Mouse (Mus musculus) midbrain, embryonic 12.5 days (tissue): ENCODE results near the gene Arhgap15. TPM values are rescaled to one million over a fixed set of nuclear protein-coding genes. Genes with fewer than 3 reads are reported as not detected.
A peak's percentile ranks its signal among the peaks of the same experiment; 100 is the strongest.

Experiments used
- ATAC-seq: fragments of 200-750 bp; cut with Nextera tagmentation; 2 replicates; pipeline ENCODE4 v1.8.0; 2017; ENCODE audit warnings: low read depth, moderate TSS enrichment, moderate library complexity; ENCODE audit not compliant: low FRiP score
- H3K27ac ChIP-seq: fragments of 300-500 bp; sonication (generic); replicated peaks from 2 replicates; pipeline ENCODE4 v1.5.1; 2016; ENCODE audit warnings: mild to moderate bottlenecking
- H3K27me3 ChIP-seq: fragments of 300-500 bp; sonication (generic); 2 replicates; pipeline ENCODE4 v1.6.1; 2016; ENCODE audit warnings: mild to moderate bottlenecking
- H3K36me3 ChIP-seq: fragments of 300-500 bp; sonication (generic); 2 replicates; pipeline ENCODE4 v1.6.1; 2016
- H3K4me1 ChIP-seq: fragments of 300-500 bp; sonication (generic); 2 replicates; pipeline ENCODE4 v1.6.1; 2016
- H3K4me2 ChIP-seq: fragments of 300-500 bp; sonication (generic); replicated peaks from 2 replicates; pipeline ENCODE4 v1.6.1; 2016; ENCODE audit warnings: mild to moderate bottlenecking, moderate library complexity
- H3K4me3 ChIP-seq: fragments of 300-500 bp; sonication (generic); 2 replicates; pipeline ENCODE4 v1.5.1; 2016; ENCODE audit warnings: mild to moderate bottlenecking
- H3K9ac ChIP-seq: fragments of 300-500 bp; sonication (generic); replicated peaks from 2 replicates; pipeline ENCODE4 v1.6.1; 2016; ENCODE audit warnings: mild to moderate bottlenecking, moderate library complexity
- H3K9me3 ChIP-seq: fragments of 300-500 bp; sonication (generic); 2 replicates; pipeline ENCODE4 v1.6.1; 2016; ENCODE audit warnings: mild to moderate bottlenecking
- WGBS: fragments of 180-500 bp; shearing (Covaris S2); methylation state at CpG from one replicate; pipeline ENCODE4 v1.1.7; 2016; 5-methylcytosine and 5-hydroxymethylcytosine counted together
- polyA plus RNA-seq: library from polyadenylated mRNA; unstranded; fragments of >200 nt; fragmentation: Nextera tagmentation; extraction: Ambion mirVana; gene quantifications from 2 replicates; pipeline ENCODE4 v1.2.1, GENCODE M21; 2016

Gene Arhgap15
- polyA plus RNA-seq, 1 experiment from 2014 or later = 0.32 TPM

DNA sequence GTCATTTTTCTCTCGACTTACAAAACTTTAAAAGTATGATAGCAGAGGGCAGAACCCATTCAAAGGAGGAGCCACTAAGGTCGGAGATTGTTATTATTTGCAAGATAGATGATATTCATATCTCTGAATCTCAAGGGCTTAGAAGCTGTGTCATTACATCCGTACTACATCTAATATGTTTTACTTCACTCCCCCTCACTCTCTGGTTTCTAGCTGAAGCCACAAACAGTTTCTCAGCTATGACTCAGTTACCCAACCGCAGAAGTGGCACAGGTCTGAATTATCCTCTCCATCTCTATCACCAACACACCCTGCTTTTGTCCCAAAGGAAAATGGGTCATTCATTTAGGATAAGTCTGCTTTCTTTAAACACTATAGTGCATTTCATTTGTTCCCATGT lies 418.1 kb downstream of the Arhgap15 start:
- ATAC-seq = no peak
- Histone ChIP-seq H3K4me2 (no peak overlapping the region), H3K27me3 (no peaks in the 10 kb centered on the region), H3K9ac (no peak overlapping the region), H3K27ac (no peak overlapping the region), H3K4me3 (no peak overlapping the region), H3K4me1 (no peaks in the 10 kb centered on the region), H3K36me3 (no peaks in the 10 kb centered on the region), H3K9me3 (no peaks in the 10 kb centered on the region)
- 90% methylated on average over 4 of the region's 4 CpGs for WGBS

DNA sequence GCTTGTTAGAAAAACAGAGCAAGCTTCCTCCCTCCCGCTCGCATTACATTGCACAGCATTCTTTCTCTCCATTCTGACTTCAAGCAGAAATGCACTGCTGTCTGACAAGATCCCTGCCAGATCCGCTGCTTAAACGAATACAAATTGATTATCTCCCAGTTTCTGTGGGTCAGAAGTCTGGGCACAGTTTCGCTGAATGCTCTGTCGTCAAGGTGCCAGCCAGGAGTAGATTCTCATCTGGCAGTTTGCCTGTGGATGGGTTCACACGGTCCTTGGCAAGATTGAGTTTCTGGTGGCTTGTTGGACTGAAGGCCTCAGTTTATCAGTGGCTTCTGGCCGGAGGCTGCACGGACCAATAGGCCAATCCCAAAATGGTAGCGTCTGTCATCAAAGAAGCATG lies 435.9 kb downstream of the Arhgap15 start:
- no peaks in the 10 kb centered on the region for H3K27me3 ChIP-seq
- H3K9ac ChIP-seq = no peak overlapping the region
- WGBS = 90% methylated on average over 10 of the region's 10 CpGs
- no peak overlapping the region for H3K27ac ChIP-seq
- no peaks in the 10 kb centered on the region for H3K36me3 ChIP-seq
- H3K4me3 ChIP-seq = no peak overlapping the region
- no peaks in the 10 kb centered on the region for H3K9me3 ChIP-seq
- no peaks in the 10 kb centered on the region for H3K4me1 ChIP-seq
- ATAC-seq = no peak
- H3K4me2 ChIP-seq = no peak overlapping the region

DNA sequence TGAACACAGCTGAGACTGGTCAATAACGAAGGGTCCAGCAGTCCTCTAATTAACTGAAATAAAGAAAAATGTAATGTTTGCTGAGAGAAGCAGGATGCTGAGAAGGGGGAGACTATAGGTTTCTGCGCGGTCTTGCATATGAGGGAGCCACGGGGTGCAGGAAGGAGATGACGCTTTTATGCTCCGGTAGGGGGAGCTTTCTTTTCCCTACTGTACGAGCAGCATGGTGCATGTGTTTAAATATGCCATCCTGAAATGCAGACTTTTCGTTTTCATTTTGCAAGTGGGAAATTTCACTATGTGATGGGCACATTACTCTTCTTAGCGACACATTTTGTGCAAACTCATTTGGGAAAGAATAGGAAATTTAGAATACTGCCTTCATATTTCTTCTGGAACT lies 442.1 kb downstream of the Arhgap15 start:
- Histone ChIP-seq H3K4me2 (no peak overlapping the region), H3K9ac (no peak overlapping the region), H3K36me3 (no peaks in the 10 kb centered on the region), H3K4me1 (no peaks in the 10 kb centered on the region), H3K9me3 (no peaks in the 10 kb centered on the region), H3K27me3 (no peaks in the 10 kb centered on the region), H3K4me3 (no peak overlapping the region), H3K27ac (no peak overlapping the region)
- WGBS = 84% methylated on average over 9 of the region's 9 CpGs
- ATAC-seq = no peak

DNA sequence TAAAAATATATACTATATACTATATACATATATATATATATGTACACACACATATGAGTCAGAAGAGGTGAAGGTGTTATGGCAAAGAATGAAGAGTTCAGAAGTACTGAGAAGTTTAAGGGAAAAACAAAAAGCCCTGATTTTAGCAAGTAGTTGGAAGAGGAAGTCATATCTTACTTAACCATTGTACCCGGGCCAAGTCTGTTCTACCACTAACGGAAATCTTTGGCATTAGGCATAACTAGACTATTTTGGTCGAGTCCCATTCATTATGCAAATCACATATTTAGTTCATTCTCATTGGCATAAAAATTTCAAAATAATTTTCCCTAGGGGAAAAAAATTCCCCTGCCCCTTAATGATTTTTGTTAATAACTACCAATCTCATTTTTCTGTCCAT lies 443.4 kb downstream of the Arhgap15 start:
- H3K27me3 ChIP-seq = no peaks in the 10 kb centered on the region
- no peak overlapping the region for H3K4me3 ChIP-seq
- no peaks in the 10 kb centered on the region for H3K4me1 ChIP-seq
- no peak overlapping the region for H3K27ac ChIP-seq
- H3K36me3 ChIP-seq = no peaks in the 10 kb centered on the region
- H3K9ac ChIP-seq = no peak overlapping the region
- WGBS = 89% methylated on average over 3 of the region's 3 CpGs
- no peak overlapping the region for H3K4me2 ChIP-seq
- no peaks in the 10 kb centered on the region for H3K9me3 ChIP-seq
- ATAC-seq = no peak

DNA sequence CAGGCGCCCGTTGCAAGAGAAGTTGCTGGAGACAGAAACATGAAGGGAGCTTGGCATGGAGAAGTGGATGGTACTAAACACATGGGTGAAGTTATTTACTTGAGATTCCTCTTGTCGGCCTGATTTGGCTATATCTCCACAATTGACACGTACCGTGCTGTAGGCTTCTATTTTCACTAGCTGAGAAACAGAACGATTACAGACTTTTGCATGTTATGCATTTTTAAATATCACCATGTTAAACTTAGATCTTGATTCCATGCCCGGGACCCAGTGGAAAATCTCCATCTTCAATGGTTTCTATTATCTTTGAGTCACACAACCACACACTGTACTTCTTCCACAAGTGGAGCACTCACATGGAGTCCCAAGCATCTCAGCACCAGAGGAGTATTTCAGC lies 466.9 kb downstream of the Arhgap15 start:
- H3K27me3 ChIP-seq = no peaks in the 10 kb centered on the region
- H3K9me3 ChIP-seq = no peaks in the 10 kb centered on the region
- no peak overlapping the region for H3K9ac ChIP-seq
- no peaks in the 10 kb centered on the region for H3K36me3 ChIP-seq
- no peak for ATAC-seq
- WGBS = 94% methylated on average over 7 of the region's 7 CpGs
- H3K27ac ChIP-seq = no peak overlapping the region
- peaks cover 6% of the 10 kb centered on the region; the same call in 1 of the 2 replicates for H3K4me1 ChIP-seq
- no peak overlapping the region for H3K4me3 ChIP-seq
- no peak overlapping the region for H3K4me2 ChIP-seq

DNA sequence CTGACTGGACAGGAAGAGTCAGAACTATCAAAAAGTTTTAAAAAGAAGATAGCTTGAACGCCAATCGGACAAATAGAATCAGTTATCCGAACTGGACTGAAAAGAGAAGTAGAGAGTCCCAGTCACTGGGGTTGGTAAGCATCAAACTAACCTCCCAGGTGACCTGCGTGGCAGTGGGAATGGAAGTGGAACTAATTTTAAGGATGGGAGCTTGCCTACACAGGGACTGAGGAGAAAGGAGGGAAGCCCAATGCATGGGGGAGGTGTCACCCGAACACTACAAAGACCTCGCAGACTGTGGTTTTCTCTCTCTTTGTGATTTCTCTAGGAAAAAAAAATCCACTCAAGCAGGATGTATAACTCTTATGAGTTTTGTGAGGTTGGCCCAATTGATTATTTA lies 469.2 kb downstream of the Arhgap15 start:
- ATAC-seq = 0 out of 2 replicates have a peak, but pooled peaks have one; percentile 58
- H3K27me3 ChIP-seq = no peaks in the 10 kb centered on the region
- WGBS = 74% methylated on average over 6 of the region's 6 CpGs

DNA sequence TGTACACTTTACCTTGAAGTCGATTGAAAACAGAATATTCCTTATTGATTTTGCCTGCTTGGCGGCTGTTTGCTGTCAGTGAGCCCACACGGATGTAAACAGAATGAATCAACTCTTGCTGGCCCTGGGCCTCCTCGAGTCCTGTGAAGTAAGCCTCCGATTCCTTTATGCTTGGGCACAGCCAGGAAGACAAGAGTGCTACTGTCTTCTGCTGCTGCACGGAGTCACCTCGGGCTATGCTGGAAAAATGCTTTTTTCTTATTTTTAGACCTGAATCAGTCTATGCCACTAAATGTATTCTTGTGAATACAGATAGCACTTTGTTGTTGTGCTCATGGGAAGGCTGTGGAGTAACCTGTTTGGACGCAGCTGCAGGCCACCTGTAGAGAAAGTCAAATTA lies 469.7 kb downstream of the Arhgap15 start:
- no peaks in the 10 kb centered on the region for H3K9me3 ChIP-seq
- 22% methylated on average over 8 of the region's 8 CpGs for WGBS
- H3K4me2 ChIP-seq = no peak overlapping the region
- no peak overlapping the region for H3K27ac ChIP-seq
- H3K4me1 ChIP-seq = peaks cover 12% of the 10 kb centered on the region; the same call in 1 of the 2 replicates
- H3K9ac ChIP-seq = no peak overlapping the region
- H3K36me3 ChIP-seq = no peaks in the 10 kb centered on the region
- H3K4me3 ChIP-seq = no peak overlapping the region
- H3K27me3 ChIP-seq = no peaks in the 10 kb centered on the region
- ATAC-seq = peak; percentile 12; the same call in 1 of the 2 replicates

More for the DNA sequence above, 469.2 kb downstream of the Arhgap15 start:
- Histone ChIP-seq H3K36me3 (no peaks in the 10 kb centered on the region), H3K4me2 (no peak overlapping the region), H3K9me3 (no peaks in the 10 kb centered on the region), H3K4me3 (no peak overlapping the region), H3K27ac (no peak overlapping the region), H3K4me1 (peaks cover 12% of the 10 kb centered on the region; the same call in 1 of the 2 replicates), H3K9ac (no peak overlapping the region)

DNA sequence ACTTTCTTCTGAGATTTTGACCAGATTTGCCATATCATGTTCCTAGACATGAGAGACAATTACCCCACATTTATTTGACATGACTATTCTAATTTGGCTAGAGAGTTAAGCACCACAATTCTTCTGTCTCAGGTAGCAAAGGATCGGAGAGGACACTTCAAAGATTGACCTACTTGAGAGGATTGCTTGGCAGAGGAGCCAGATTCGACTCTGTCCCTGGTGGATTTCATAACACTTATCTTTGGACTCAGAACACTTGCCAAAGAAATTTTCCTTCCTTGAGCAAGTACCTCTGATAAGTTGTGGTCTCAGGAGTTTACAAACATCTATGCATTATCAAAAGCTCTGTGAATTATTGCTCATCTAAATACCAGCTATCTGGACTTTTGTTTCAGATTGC lies 473.1 kb downstream of the Arhgap15 start:
- no peak overlapping the region for H3K27ac ChIP-seq
- no peaks in the 10 kb centered on the region for H3K9me3 ChIP-seq
- H3K4me2 ChIP-seq = no peak overlapping the region
- H3K4me3 ChIP-seq = no peak overlapping the region
- peaks cover 12% of the 10 kb centered on the region; the same call in 1 of the 2 replicates for H3K4me1 ChIP-seq
- no peak overlapping the region for H3K9ac ChIP-seq
- WGBS = 73% methylated on average over 2 of the region's 2 CpGs
- H3K27me3 ChIP-seq = no peaks in the 10 kb centered on the region
- H3K36me3 ChIP-seq = no peaks in the 10 kb centered on the region
- no peak for ATAC-seq

DNA sequence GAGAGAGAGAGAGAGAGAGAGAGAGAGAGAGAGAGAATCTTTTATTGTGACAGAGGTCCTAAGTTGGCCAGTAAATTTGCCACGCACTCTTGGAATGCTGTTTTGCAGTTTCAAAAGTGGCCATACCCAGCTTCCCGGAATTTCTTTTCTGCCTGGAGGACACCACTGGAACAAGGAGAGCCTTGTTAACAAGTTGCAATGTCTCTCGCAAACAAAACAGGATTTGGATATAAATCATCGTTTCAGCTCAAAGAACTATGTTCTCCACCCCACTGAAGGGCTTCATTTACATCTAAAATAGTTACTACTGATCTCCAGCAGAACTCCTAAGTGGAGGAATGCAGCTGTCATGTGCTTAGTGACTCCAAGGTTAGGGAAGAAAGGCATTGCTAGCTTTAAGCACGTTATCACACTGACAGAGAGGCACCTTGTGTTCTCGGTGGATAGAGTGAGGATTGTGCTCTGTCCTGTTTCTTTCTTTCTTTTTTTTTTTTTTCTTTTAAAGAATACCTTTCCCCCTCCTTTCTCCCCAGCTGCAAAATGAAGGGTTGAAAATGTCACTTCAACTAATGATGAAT lies 473.6 kb downstream of the Arhgap15 start:
- H3K27ac ChIP-seq = no peak overlapping the region
- H3K27me3 ChIP-seq = no peaks in the 10 kb centered on the region
- H3K4me1 ChIP-seq = peaks cover 12% of the 10 kb centered on the region; the same call in 1 of the 2 replicates
- 17% methylated on average over 6 of the region's 6 CpGs for WGBS
- no peaks in the 10 kb centered on the region for H3K36me3 ChIP-seq
- H3K4me3 ChIP-seq = no peak overlapping the region
- no peak overlapping the region for H3K9ac ChIP-seq
- no peak overlapping the region for H3K4me2 ChIP-seq
- ATAC-seq = 0 out of 2 replicates have a peak, but pooled peaks have one; percentile 38
- H3K9me3 ChIP-seq = no peaks in the 10 kb centered on the region

DNA sequence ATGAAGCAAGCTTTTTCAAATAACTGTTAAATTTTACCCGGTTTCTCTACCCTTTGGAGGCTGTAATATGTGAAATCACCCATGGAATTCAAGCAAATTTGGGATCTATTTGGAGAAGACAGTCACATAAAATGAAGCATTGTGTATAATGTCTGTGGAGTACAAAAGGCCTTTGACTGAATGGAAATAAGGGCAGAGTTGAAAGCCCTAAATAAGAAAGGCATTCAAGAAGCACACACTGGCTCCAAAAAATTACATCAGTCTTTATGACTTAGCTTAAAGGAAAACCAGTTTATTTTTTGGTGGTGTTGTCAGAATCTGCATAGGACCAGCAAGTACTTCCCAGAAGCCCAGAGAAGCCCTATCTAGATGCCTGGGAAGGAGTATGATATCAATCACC lies 486.2 kb downstream of the Arhgap15 start:
- H3K9me3 ChIP-seq = no peaks in the 10 kb centered on the region
- H3K36me3 ChIP-seq = no peaks in the 10 kb centered on the region
- no peak for ATAC-seq
- H3K27me3 ChIP-seq = no peaks in the 10 kb centered on the region
- no peak overlapping the region for H3K27ac ChIP-seq
- no peak overlapping the region for H3K9ac ChIP-seq
- no peaks in the 10 kb centered on the region for H3K4me1 ChIP-seq
- H3K4me3 ChIP-seq = no peak overlapping the region
- 20% methylated on average over 1 of the region's 1 CpGs for WGBS
- no peak overlapping the region for H3K4me2 ChIP-seq

DNA sequence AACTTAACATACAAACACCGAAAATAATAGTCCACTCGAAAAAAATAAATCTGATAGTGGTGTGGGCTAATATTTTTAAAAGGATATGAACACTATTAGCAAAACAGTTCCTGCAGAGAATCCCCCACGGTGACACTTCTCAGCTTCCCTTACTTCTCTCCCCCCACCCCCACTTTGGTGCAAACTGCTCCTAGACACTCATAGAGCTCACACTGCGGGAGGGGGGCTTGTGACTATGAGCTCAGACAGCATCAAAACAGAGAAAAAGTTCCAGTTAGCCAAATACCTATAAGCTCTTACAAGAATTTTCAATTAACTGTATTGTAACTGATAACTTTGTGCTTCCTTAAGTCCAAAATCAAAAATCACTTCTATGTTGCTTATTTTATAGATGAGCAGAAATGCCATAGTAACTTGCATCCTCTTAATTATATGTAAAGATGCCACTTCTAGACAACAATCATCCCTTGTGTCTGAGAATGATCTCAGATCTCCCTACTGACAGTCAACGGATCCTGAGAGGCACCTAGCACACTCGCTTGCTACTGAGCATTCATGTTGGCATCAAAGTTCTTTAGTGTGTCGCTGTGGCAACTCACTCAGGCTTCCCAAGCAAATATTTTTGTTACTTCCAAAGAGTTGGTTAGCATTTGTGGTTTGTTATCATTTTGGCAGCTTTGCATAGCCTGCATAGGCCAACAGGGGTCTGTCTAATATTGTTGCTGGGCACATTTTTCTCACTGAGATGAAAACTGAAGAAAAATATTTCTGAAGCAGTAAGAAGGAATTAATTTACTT lies 493.2 kb downstream of the Arhgap15 start:
- Histone ChIP-seq H3K27ac (no peak overlapping the region; the same call in 1 of the 2 replicates), H3K9me3 (no peaks in the 10 kb centered on the region), H3K4me2 (no peak overlapping the region), H3K27me3 (no peaks in the 10 kb centered on the region), H3K4me1 (peaks cover 11% of the 10 kb centered on the region), H3K4me3 (no peak overlapping the region), H3K36me3 (no peaks in the 10 kb centered on the region), H3K9ac (no peak overlapping the region)
- WGBS = 50% methylated on average over 7 of the region's 7 CpGs
- no peak for ATAC-seq

DNA sequence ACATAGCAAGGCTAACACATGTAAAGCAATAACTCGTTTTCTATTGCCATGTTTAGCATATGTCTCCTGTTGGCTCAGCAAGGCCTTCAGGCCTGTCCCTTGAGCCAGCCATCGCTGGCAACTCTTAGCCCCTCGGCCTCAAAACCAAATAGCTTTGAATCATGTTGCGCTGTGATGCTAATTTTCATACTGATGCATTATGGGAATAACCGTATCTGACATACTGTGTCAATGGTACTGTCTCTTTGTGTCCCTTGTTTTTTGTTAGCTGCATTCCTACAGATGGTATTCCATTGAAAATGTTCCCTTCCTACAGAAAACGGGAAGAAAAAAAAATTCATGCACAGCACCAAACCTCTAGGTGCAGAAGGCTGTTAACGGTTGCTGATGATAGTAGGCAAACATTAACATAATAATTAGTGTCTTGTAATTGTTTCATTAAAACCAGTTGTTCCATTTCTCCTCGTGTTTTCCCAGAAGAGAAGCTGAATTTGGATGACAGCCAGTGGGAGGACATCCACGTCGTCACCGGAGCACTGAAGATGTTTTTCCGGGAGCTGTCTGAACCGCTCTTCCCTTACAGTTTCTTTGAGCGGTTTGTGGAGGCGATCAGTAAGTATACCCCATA lies 494.1 kb downstream of the Arhgap15 start:
- ATAC-seq = no peak
- no peaks in the 10 kb centered on the region for H3K27me3 ChIP-seq

More for the DNA sequence above, 494.1 kb downstream of the Arhgap15 start:
- no peaks in the 10 kb centered on the region for H3K36me3 ChIP-seq
- no peak overlapping the region for H3K9ac ChIP-seq
- WGBS = 87% methylated on average over 15 of the region's 15 CpGs
- H3K9me3 ChIP-seq = no peaks in the 10 kb centered on the region
- 0 out of 2 replicates have a peak overlapping the region, but pooled peaks have one; percentile 3 for H3K27ac ChIP-seq
- no peak overlapping the region for H3K4me2 ChIP-seq
- H3K4me1 ChIP-seq = peaks cover 11% of the 10 kb centered on the region
- no peak overlapping the region for H3K4me3 ChIP-seq
